Mouse (Mus musculus) kidney, embryonic 14.5 days (tissue): Measurements from ENCODE around the gene Lrch1. TPM values are rescaled to one million over a fixed set of nuclear protein-coding genes. Genes with fewer than 3 reads are reported as not detected.

ENCODE experiments used
- ATAC-seq: fragments of 200-750 bp; cut with Nextera tagmentation; 2 replicates; pipeline ENCODE4 v1.8.0; 2017; ENCODE audit warnings: moderate number of reproducible peaks, mild to moderate bottlenecking, moderate TSS enrichment, moderate library complexity; ENCODE audit not compliant: low FRiP score, low TSS enrichment
- H3K27ac ChIP-seq: fragments of 300-500 bp; sonication (generic); 2 replicates; pipeline ENCODE4 v1.5.1; 2014; ENCODE audit warnings: low read depth, mild to moderate bottlenecking, low read length, moderate library complexity, mixed read lengths
- H3K27me3 ChIP-seq: fragments of 300-500 bp; sonication (generic); 2 replicates; pipeline ENCODE4 v1.6.1; 2014; ENCODE audit warnings: mild to moderate bottlenecking, low read length; ENCODE audit not compliant: control insufficient read depth, insufficient read depth
- H3K36me3 ChIP-seq: fragments of 300-500 bp; sonication (generic); 2 replicates; pipeline ENCODE4 v1.6.1; 2014; ENCODE audit warnings: low read length, mixed read lengths; ENCODE audit not compliant: control insufficient read depth, insufficient read depth
- H3K4me1 ChIP-seq: fragments of 300-500 bp; sonication (generic); 2 replicates; pipeline ENCODE4 v1.6.1; 2014; ENCODE audit warnings: low read length, mixed read lengths; ENCODE audit not compliant: control insufficient read depth, insufficient read depth
- H3K4me2 ChIP-seq: fragments of 300-500 bp; sonication (generic); replicated peaks from 2 replicates; pipeline ENCODE4 v1.6.1; 2014; ENCODE audit warnings: low read depth, mild to moderate bottlenecking, low read length
- H3K4me3 ChIP-seq: fragments of 300-500 bp; sonication (generic); 2 replicates; pipeline ENCODE4 v1.5.1; 2014; ENCODE audit warnings: mild to moderate bottlenecking, low read length
- H3K9ac ChIP-seq: fragments of 300-500 bp; sonication (generic); 2 replicates; pipeline ENCODE4 v1.6.1; 2014; ENCODE audit warnings: low read depth, mild to moderate bottlenecking, low read length, moderate library complexity
- H3K9me3 ChIP-seq: fragments of 300-500 bp; sonication (generic); 2 replicates; pipeline ENCODE4 v1.6.1; 2016; ENCODE audit warnings: low read length; ENCODE audit not compliant: control insufficient read depth
- WGBS: fragments of 180-500 bp; shearing (Covaris S2); extraction: QIAGEN DNeasy Blood & Tissue Kit; methylation state at CpG from one replicate; pipeline ENCODE4 v1.1.7; 2014; 5-methylcytosine and 5-hydroxymethylcytosine counted together
- polyA plus RNA-seq: library from polyadenylated mRNA; unstranded; fragments of >200 nt; fragmentation: Nextera tagmentation; extraction: Ambion mirVana; gene quantifications from 2 replicates; pipeline ENCODE4 v1.2.1, GENCODE M21; 2014

Gene Lrch1
- polyA plus RNA-seq, 1 experiment from 2014 or later: 18.6 TPM

DNA sequence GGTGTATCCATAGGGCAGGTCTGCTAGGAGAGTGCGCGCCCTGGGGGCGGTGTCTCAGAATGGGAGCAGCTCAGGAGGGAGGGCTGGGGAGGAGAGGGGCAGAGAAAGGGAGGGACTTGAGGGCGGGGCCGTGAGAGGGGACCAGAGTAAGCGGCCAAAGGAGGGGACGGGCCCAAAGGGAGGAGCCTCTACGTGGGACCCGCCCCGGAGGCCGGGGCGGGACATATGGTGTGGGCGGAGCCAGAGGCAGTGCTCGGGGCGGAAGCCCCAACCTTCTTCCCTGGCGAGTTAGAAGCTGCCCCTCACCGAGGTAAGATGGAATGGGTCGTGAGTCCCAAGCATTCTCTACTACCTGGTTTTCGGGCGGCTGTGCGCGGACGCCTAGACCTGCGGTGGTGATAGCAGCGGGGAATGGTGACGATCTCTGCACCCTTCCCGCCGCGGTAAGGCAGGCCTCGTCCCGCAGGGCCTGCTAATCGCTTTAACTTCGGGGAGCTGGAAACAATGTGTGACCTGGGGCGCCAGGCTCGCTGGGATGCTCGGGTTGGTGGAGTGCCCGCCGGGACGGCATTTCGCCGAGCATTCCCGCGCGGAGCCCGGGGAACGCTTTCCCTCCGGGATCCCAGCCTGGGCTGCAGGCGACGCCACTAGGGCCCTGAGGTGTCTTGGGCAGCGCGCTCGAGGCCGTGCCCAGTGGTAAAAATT is 215.4 kb downstream of the Lrch1 start, which contains the start of gene Esd:
Gene Esd (plus strand): TSS at position 219 of the 705 bp plus-strand sequence.
- Histone ChIP-seq H3K9me3 (no peaks in the 10 kb centered on the region), H3K9ac (peak within 1 kb of the TSS; percentile 84)
- WGBS: under 1% methylated on average over 53 of the region's 53 CpGs

DNA sequence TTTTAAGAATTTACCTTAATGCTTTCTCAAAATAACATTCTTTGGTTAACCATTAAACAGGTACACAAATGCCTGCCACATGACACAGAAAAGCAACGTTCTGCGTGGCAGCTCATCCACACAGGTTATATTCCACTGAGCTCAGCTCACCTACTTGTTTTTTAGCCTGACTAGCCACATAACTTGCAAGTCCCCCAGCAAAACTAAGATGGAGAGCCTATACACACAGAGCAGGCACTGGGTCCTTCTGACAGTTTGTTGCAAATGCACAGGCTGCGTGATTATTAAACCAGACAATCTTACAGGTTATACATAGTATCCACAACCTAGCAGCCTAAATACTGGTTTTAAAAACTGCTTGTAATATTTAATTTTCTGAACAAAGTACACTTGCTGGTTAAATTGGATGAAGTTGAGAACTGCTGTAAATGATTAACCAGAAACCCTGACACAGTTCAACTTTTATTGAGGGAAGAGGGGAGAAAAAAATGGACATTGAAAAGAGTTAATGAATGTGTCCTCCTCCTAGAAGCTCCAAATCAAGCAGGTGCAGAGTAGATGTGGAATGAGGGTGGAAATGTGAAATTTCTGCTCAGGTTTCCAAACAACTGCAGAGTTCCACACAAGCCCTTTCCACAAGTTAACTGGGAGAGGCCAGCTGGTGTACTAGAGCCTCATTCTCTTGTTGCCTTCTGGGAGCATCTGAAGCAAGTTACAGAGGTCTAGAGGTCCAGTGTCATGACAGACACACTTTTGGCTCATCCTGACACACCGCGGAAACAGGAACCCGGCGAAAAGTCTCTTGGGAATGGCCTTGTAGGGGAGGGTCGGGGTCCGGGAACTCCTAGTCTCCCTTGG is 216.2 kb downstream of the Lrch1 start:
- ATAC-seq: no peak
- WGBS: 23% methylated on average over 9 of the region's 9 CpGs
- H3K4me1 ChIP-seq: 0 out of 2 replicates have a peak, but pooled peaks cover 5% of the 10 kb centered on the region
- H3K27me3 ChIP-seq: no peaks in the 10 kb centered on the region
- H3K4me3 ChIP-seq: peak overlapping the region; percentile 82
- H3K9me3 ChIP-seq: no peaks in the 10 kb centered on the region
- peaks cover 6% of the 10 kb centered on the region; the same call in 1 of the 2 replicates for H3K36me3 ChIP-seq
- peak overlapping the region; percentile 61 for H3K4me2 ChIP-seq
- no peak overlapping the region for H3K9ac ChIP-seq
- peak overlapping the region; percentile 86 for H3K27ac ChIP-seq

More for the DNA sequence above, 215.4 kb downstream of the Lrch1 start, which contains the start of gene Esd:
- Histone ChIP-seq H3K4me2 (peak within 1 kb of the TSS; percentile 61), H3K27ac (peak within 1 kb of the TSS; percentile 86), H3K4me3 (peak within 1 kb of the TSS; percentile 82), H3K36me3 (peaks cover 12% of the 10 kb centered on the region; the same call in 1 of the 2 replicates), H3K27me3 (no peaks in the 10 kb centered on the region), H3K4me1 (0 out of 2 replicates have a peak, but pooled peaks cover 5% of the 10 kb centered on the region)
- ATAC-seq: peak; percentile 98

DNA sequence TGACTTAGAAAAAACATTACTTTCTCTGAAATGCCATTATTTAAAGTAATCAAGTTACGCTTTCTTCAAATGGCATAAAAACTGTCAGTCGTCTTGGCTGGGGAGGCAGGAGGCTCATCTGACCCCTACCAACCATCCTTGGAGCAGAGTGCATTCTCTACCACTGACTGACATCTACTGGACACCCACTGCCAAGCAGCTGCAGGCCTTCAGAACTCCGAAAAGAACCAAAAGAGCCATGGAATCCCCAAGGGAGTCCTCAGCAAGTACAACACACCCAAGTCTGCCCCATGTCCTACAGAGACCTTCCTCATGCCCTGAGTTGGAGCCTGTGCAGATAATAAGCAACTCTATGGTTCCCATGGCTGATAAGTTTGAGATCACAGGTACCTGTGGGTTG is 224.1 kb downstream of the Lrch1 start:
- Histone ChIP-seq H3K27me3 (no peaks in the 10 kb centered on the region), H3K4me1 (no peaks in the 10 kb centered on the region), H3K4me2 (no peak overlapping the region), H3K27ac (no peak overlapping the region), H3K9ac (no peak overlapping the region), H3K36me3 (no peaks in the 10 kb centered on the region), H3K4me3 (no peak overlapping the region), H3K9me3 (no peaks in the 10 kb centered on the region)
- ATAC-seq: no peak
- 58% methylated on average over 3 of the region's 3 CpGs for WGBS

DNA sequence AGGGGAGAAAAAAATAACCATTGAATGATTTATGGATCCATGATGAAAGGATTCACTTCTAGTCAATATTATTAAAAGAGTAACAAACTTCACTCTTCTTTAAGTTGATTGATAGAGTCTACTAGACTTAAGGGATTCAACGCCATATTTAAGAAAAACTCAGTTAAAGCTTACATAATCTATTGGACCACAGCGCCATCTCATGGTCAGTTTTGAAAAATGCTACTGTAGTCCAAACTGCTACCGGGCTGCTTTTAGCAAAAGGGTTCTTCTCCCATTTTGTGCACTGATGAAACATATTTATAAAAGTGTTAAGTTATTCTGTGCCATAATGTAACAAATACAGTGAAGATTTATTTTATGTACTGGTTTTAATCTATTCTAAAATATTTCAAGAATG is 238.6 kb downstream of the Lrch1 start:
- no peaks in the 10 kb centered on the region for H3K36me3 ChIP-seq
- no peak overlapping the region for H3K4me3 ChIP-seq
- no peak overlapping the region for H3K27ac ChIP-seq
- no peaks in the 10 kb centered on the region for H3K9me3 ChIP-seq
- no peak for ATAC-seq
- no peak overlapping the region for H3K4me2 ChIP-seq
- no peak overlapping the region for H3K9ac ChIP-seq
- WGBS: 29% methylated on average over 3 of the region's 3 CpGs
- no peaks in the 10 kb centered on the region for H3K27me3 ChIP-seq
- no peaks in the 10 kb centered on the region for H3K4me1 ChIP-seq

Other genes with a start within 250 kb of the Lrch1 start
- 433 and 467 TPM in 2 replicates for gene Esd, start 215.6 kb downstream of the Lrch1 start, polyA plus RNA-seq
- gene Rubcnl, start 68.2 kb upstream of the Lrch1 start, polyA plus RNA-seq: 0.34 and 0.71 TPM in 2 replicates
- 0.07 TPM in 1 of 2 replicates, not detected in the other for gene Lrrc63, start 183.0 kb upstream of the Lrch1 start, polyA plus RNA-seq
- gene Lcp1, start 183.2 kb upstream of the Lrch1 start, polyA plus RNA-seq: 11.2 and 22.3 TPM in 2 replicates